Mouse (Mus musculus) neural tube, embryonic 11.5 days (tissue): ENCODE data around the gene Tnks2. TPM values are rescaled to one million over a fixed set of nuclear protein-coding genes. Genes with fewer than 3 reads are reported as not detected.

Experiments
- ATAC-seq: fragments of 200-750 bp; cut with Nextera tagmentation; 2 replicates; pipeline ENCODE4 v1.8.0; 2017; ENCODE audit warnings: moderate number of reproducible peaks, mild to moderate bottlenecking, moderate TSS enrichment, moderate library complexity; ENCODE audit not compliant: insufficient read depth, low FRiP score, low TSS enrichment
- DNase-seq: peaks from one replicate; pipeline ENCODE4 v3.0.0-alpha.2; 2015; ENCODE audit warnings: low spot score
- H3K27ac ChIP-seq: fragments of 300-500 bp; sonication (generic); 2 replicates; pipeline ENCODE4 v1.5.1; 2014; ENCODE audit warnings: low read depth, mild to moderate bottlenecking, low read length
- H3K27me3 ChIP-seq: fragments of 300-500 bp; sonication (generic); 2 replicates; pipeline ENCODE4 v1.6.1; 2014; ENCODE audit warnings: mild to moderate bottlenecking, low read length, mixed read lengths; ENCODE audit not compliant: control insufficient read depth, insufficient read depth
- H3K36me3 ChIP-seq: fragments of 300-500 bp; sonication (generic); 2 replicates; pipeline ENCODE4 v1.6.1; 2014; ENCODE audit warnings: mild to moderate bottlenecking, low read length, moderate library complexity, mixed read lengths; ENCODE audit not compliant: control insufficient read depth, insufficient read depth
- H3K4me1 ChIP-seq: fragments of 300-500 bp; sonication (generic); 2 replicates; pipeline ENCODE4 v1.6.1; 2014; ENCODE audit warnings: low read length, mixed read lengths; ENCODE audit not compliant: control insufficient read depth, insufficient read depth
- H3K4me2 ChIP-seq: fragments of 300-500 bp; sonication (generic); 2 replicates; pipeline ENCODE4 v1.6.1; 2014; ENCODE audit warnings: low read depth, mild to moderate bottlenecking, moderate library complexity
- H3K4me3 ChIP-seq: fragments of 300-500 bp; sonication (generic); 2 replicates; pipeline ENCODE4 v1.5.1; 2014; ENCODE audit warnings: low read depth, low read length
- H3K9ac ChIP-seq: fragments of 300-500 bp; sonication (generic); 2 replicates; pipeline ENCODE4 v1.6.1; 2014; ENCODE audit warnings: mild to moderate bottlenecking, low read length
- H3K9me3 ChIP-seq: fragments of 300-500 bp; sonication (generic); 2 replicates; pipeline ENCODE4 v1.6.1; 2016; ENCODE audit warnings: low read length; ENCODE audit not compliant: control insufficient read depth
- WGBS: fragments of 180-500 bp; shearing (Covaris S2); extraction: QIAGEN DNeasy Blood & Tissue Kit; methylation state at CpG from one replicate; pipeline ENCODE4 v1.1.7; 2014; 5-methylcytosine and 5-hydroxymethylcytosine counted together
- polyA plus RNA-seq: library from polyadenylated mRNA; unstranded; fragments of >200 nt; fragmentation: Nextera tagmentation; extraction: Ambion mirVana; gene quantifications from 2 replicates; pipeline ENCODE4 v1.2.1, GENCODE M21; 2014

Gene Tnks2
- polyA plus RNA-seq, 1 experiment from 2014 or later = 97.0 TPM

GRCm38 (mm10) chr19:36801856-36802641 is 32.0 kb upstream of the Tnks2 start:
- H3K4me2 ChIP-seq = no peak overlapping the region
- no peaks in the 10 kb centered on the region for H3K27me3 ChIP-seq
- no peak for ATAC-seq
- no peak overlapping the region for H3K9ac ChIP-seq
- no peaks in the 10 kb centered on the region for H3K9me3 ChIP-seq
- H3K36me3 ChIP-seq = no peaks in the 10 kb centered on the region
- DNase-seq = no peak
- 89% methylated on average over 9 of the region's 9 CpGs for WGBS
- H3K27ac ChIP-seq = no peak overlapping the region
- H3K4me1 ChIP-seq = no peaks in the 10 kb centered on the region
- no peak overlapping the region for H3K4me3 ChIP-seq

GRCm38 (mm10) chr19:36803403-36803802 is 30.6 kb upstream of the Tnks2 start:
- Histone ChIP-seq H3K4me3 (no peak overlapping the region), H3K4me2 (no peak overlapping the region), H3K27me3 (no peaks in the 10 kb centered on the region), H3K9me3 (no peaks in the 10 kb centered on the region), H3K27ac (no peak overlapping the region), H3K36me3 (no peaks in the 10 kb centered on the region), H3K4me1 (no peaks in the 10 kb centered on the region), H3K9ac (no peak overlapping the region)
- no peak for DNase-seq
- WGBS = 94% methylated on average over 8 of the region's 8 CpGs
- ATAC-seq = no peak

- no peaks in the 10 kb centered on the region for H3K27me3 ChIP-seq
Observed at GRCm38 (mm10) chr19:36806842-36807241, 27.2 kb upstream of the Tnks2 start.

GRCm38 (mm10) chr19:36808426-36809105 is 25.5 kb upstream of the Tnks2 start:
- WGBS = 42% methylated on average over 21 of the region's 21 CpGs
- ATAC-seq = no peak
- no peaks in the 10 kb centered on the region for H3K36me3 ChIP-seq
- no peaks in the 10 kb centered on the region for H3K27me3 ChIP-seq
- no peaks in the 10 kb centered on the region for H3K9me3 ChIP-seq
- H3K4me1 ChIP-seq = no peaks in the 10 kb centered on the region
- no peak overlapping the region for H3K4me2 ChIP-seq
- no peak overlapping the region for H3K27ac ChIP-seq
- no peak for DNase-seq
- H3K9ac ChIP-seq = no peak overlapping the region
- H3K4me3 ChIP-seq = no peak overlapping the region

More at GRCm38 (mm10) chr19:36806842-36807241, 27.2 kb upstream of the Tnks2 start:
- Histone ChIP-seq H3K4me3 (no peak overlapping the region), H3K27ac (no peak overlapping the region), H3K4me1 (no peaks in the 10 kb centered on the region), H3K9me3 (no peaks in the 10 kb centered on the region), H3K36me3 (no peaks in the 10 kb centered on the region), H3K4me2 (no peak overlapping the region), H3K9ac (no peak overlapping the region)
- ATAC-seq (no peak), DNase-seq (no peak)
- WGBS = 86% methylated on average over 2 of the region's 2 CpGs

- Histone ChIP-seq H3K27me3 (no peaks in the 10 kb centered on the region), H3K9me3 (no peaks in the 10 kb centered on the region), H3K27ac (no peak overlapping the region), H3K9ac (no peak overlapping the region), H3K4me1 (no peaks in the 10 kb centered on the region), H3K4me3 (no peak overlapping the region), H3K4me2 (no peak overlapping the region), H3K36me3 (no peaks in the 10 kb centered on the region)
- WGBS = 45% methylated on average over 12 of the region's 12 CpGs
- ATAC-seq (no peak), DNase-seq (no peak)
Observed at GRCm38 (mm10) chr19:36809476-36810168, 24.4 kb upstream of the Tnks2 start.

GRCm38 (mm10) chr19:36812011-36812410 is 22.0 kb upstream of the Tnks2 start:
- Histone ChIP-seq H3K36me3 (no peaks in the 10 kb centered on the region), H3K4me3 (no peak overlapping the region), H3K27me3 (no peaks in the 10 kb centered on the region), H3K9me3 (no peaks in the 10 kb centered on the region), H3K9ac (no peak overlapping the region), H3K27ac (no peak overlapping the region), H3K4me2 (no peak overlapping the region), H3K4me1 (no peaks in the 10 kb centered on the region)
- DNase-seq = no peak
- no peak for ATAC-seq
- WGBS = 50% methylated on average over 8 of the region's 8 CpGs

GRCm38 (mm10) chr19:36815396-36816271 is 18.4 kb upstream of the Tnks2 start:
- Histone ChIP-seq H3K9ac (no peak overlapping the region), H3K4me3 (no peak overlapping the region), H3K36me3 (no peaks in the 10 kb centered on the region), H3K27me3 (no peaks in the 10 kb centered on the region), H3K9me3 (no peaks in the 10 kb centered on the region), H3K4me2 (peak overlapping the region; percentile 25), H3K27ac (no peak overlapping the region), H3K4me1 (no peaks in the 10 kb centered on the region)
- peak; percentile 25 for DNase-seq
- ATAC-seq = 0 out of 2 replicates have a peak, but pooled peaks have one; percentile 7
- WGBS = 26% methylated on average over 32 of the region's 32 CpGs
